Mouse (Mus musculus) stomach, postnatal 0 days (tissue): ENCODE results near the gene Prr30. TPM values are rescaled to one million over a fixed set of nuclear protein-coding genes. Genes with fewer than 3 reads are reported as not detected.
"Not testable (repeated sequence)": the region's sequence is repeated elsewhere in the genome, so short reads cannot be mapped to it uniquely, and the experiment has no call there.

Experiments
- ATAC-seq: fragments of 200-750 bp; cut with Nextera tagmentation; 2 replicates; pipeline ENCODE4 v1.8.0; 2017; ENCODE audit not compliant: low FRiP score, low TSS enrichment
- DNase-seq: peaks from one replicate; pipeline ENCODE4 v3.0.0-alpha.2; 2016; ENCODE audit warnings: low spot score
- H3K27ac ChIP-seq: fragments of 300-500 bp; sonication (generic); replicated peaks from 2 replicates; pipeline ENCODE4 v1.5.1; 2014; ENCODE audit warnings: mild to moderate bottlenecking, control low read depth
- H3K27me3 ChIP-seq: fragments of 300-500 bp; sonication (generic); 2 replicates; pipeline ENCODE4 v1.6.1; 2014; ENCODE audit warnings: low read length; ENCODE audit not compliant: control insufficient read depth, insufficient read depth
- H3K36me3 ChIP-seq: fragments of 300-500 bp; sonication (generic); 2 replicates; pipeline ENCODE4 v1.6.1; 2014; ENCODE audit warnings: low read length, mixed read lengths; ENCODE audit not compliant: control insufficient read depth, insufficient read depth
- H3K4me1 ChIP-seq: fragments of 300-500 bp; sonication (generic); replicated peaks from 2 replicates; pipeline ENCODE4 v1.6.1; 2014; ENCODE audit warnings: antibody characterized with exemption; ENCODE audit not compliant: control insufficient read depth, insufficient read depth
- H3K4me2 ChIP-seq: fragments of 300-500 bp; sonication (generic); replicated peaks from 2 replicates; pipeline ENCODE4 v1.6.1; 2014; ENCODE audit warnings: low read depth, mild to moderate bottlenecking, control low read depth, moderate library complexity
- H3K4me3 ChIP-seq: fragments of 300-500 bp; sonication (generic); 2 replicates; pipeline ENCODE4 v1.5.1; 2014; ENCODE audit warnings: low read depth, low read length, control low read depth
- H3K9ac ChIP-seq: fragments of 300-500 bp; sonication (generic); 2 replicates; pipeline ENCODE4 v1.6.1; 2014; ENCODE audit warnings: mild to moderate bottlenecking, low read length, control low read depth, mixed read lengths
- H3K9me3 ChIP-seq: fragments of 300-500 bp; sonication (generic); 2 replicates; pipeline ENCODE4 v1.6.1; 2016; ENCODE audit warnings: low read length; ENCODE audit not compliant: control insufficient read depth
- CTCF ChIP-seq: IDR thresholded peaks from 2 replicates; pipeline ENCODE4 v1.5.1; 2016; ENCODE audit warnings: antibody characterized with exemption, low read depth, mild to moderate bottlenecking, moderate library complexity
- EP300 ChIP-seq: optimal IDR thresholded peaks from 2 replicates; pipeline ENCODE3; 2016; ENCODE audit warnings: antibody characterized with exemption
- WGBS: fragments of 180-500 bp; shearing (Covaris S2); extraction: QIAGEN DNeasy Blood & Tissue Kit; methylation state at CpG from one replicate; pipeline ENCODE4 v1.1.7; 2014; 5-methylcytosine and 5-hydroxymethylcytosine counted together
- polyA plus RNA-seq: library from polyadenylated mRNA; unstranded; fragments of >200 nt; fragmentation: Nextera tagmentation; extraction: Ambion mirVana; gene quantifications from 2 replicates; pipeline ENCODE4 v1.2.1, GENCODE M21; 2015

Gene Prr30
- not detected in 2 replicates for polyA plus RNA-seq

GRCm38 (mm10) chr14:101200230-101200629 lies at the start of gene Prr30:
TSS of gene Prr30 (minus strand) at chr14:101200330.
- no peak for ATAC-seq
- WGBS: 67% methylated on average over 4 of the region's 4 CpGs

GRCm38 (mm10) chr14:101246793-101247192 lies 46.7 kb upstream of the Prr30 start:
- Histone ChIP-seq H3K4me2 (no peak overlapping the region), H3K27me3 (no peaks in the 10 kb centered on the region), H3K27ac (no peak overlapping the region), H3K36me3 (no peaks in the 10 kb centered on the region), H3K9me3 (no peaks in the 10 kb centered on the region), H3K4me3 (no peak overlapping the region), H3K9ac (no peak overlapping the region), H3K4me1 (no peaks in the 10 kb centered on the region)
- no peak for TF ChIP-seq EP300
- no peak for TF ChIP-seq CTCF
- DNase-seq (no peak), ATAC-seq (no peak)
- 73% methylated on average over 3 of the region's 3 CpGs for WGBS

More at GRCm38 (mm10) chr14:101200230-101200629, at the start of gene Prr30:
- Histone ChIP-seq H3K27ac (no peak within 1 kb of the TSS), H3K9ac (no peak within 1 kb of the TSS), H3K4me3 (no peak within 1 kb of the TSS), H3K9me3 (no peaks in the 10 kb centered on the region), H3K4me2 (no peak within 1 kb of the TSS), H3K36me3 (no peaks in the 10 kb centered on the region), H3K27me3 (no peaks in the 10 kb centered on the region), H3K4me1 (no peaks in the 10 kb centered on the region)
- DNase-seq: no peak
- no peak for TF ChIP-seq CTCF
- no peak for TF ChIP-seq EP300

- ATAC-seq (no peak), DNase-seq (no peak)
- no peaks in the 10 kb centered on the region for H3K27me3 ChIP-seq
- no peak overlapping the region for H3K27ac ChIP-seq
- no peak overlapping the region for H3K4me2 ChIP-seq
- no peaks in the 10 kb centered on the region for H3K4me1 ChIP-seq
- H3K9me3 ChIP-seq: no peaks in the 10 kb centered on the region
- no peak overlapping the region for H3K9ac ChIP-seq
- no peaks in the 10 kb centered on the region for H3K36me3 ChIP-seq
- no peak overlapping the region for H3K4me3 ChIP-seq
- TF ChIP-seq EP300 (no peak), CTCF (no peak)
- WGBS: 63% methylated on average over 7 of the region's 7 CpGs
Observed at GRCm38 (mm10) chr14:101245706-101246105, 45.6 kb upstream of the Prr30 start.

GRCm38 (mm10) chr14:101244441-101244840 lies 44.3 kb upstream of the Prr30 start:
- DNase-seq, H3K4me2 ChIP-seq, ATAC-seq, H3K36me3 ChIP-seq, H3K4me3 ChIP-seq, H3K9ac ChIP-seq, H3K9me3 ChIP-seq, H3K27me3 ChIP-seq, H3K4me1 ChIP-seq, H3K27ac ChIP-seq: not testable (repeated sequence)
- WGBS: 34% methylated on average over 3 of the region's 3 CpGs

- Histone ChIP-seq H3K9me3 (no peaks in the 10 kb centered on the region), H3K27me3 (no peaks in the 10 kb centered on the region), H3K4me1 (no peaks in the 10 kb centered on the region), H3K4me3 (no peak overlapping the region), H3K36me3 (no peaks in the 10 kb centered on the region), H3K4me2 (no peak overlapping the region), H3K27ac (no peak overlapping the region), H3K9ac (no peak overlapping the region)
- 92% methylated on average over 1 of the region's 1 CpGs for WGBS
- ATAC-seq (no peak), DNase-seq (no peak)
- TF ChIP-seq EP300 (no peak), CTCF (no peak)
Observed at GRCm38 (mm10) chr14:101237965-101238364, 37.8 kb upstream of the Prr30 start.

GRCm38 (mm10) chr14:101229068-101229467 lies 28.9 kb upstream of the Prr30 start:
- Histone ChIP-seq H3K4me3 (no peak overlapping the region), H3K4me2 (no peak overlapping the region), H3K27me3 (no peaks in the 10 kb centered on the region), H3K27ac (no peak overlapping the region), H3K4me1 (no peaks in the 10 kb centered on the region), H3K9me3 (no peaks in the 10 kb centered on the region), H3K9ac (no peak overlapping the region), H3K36me3 (no peaks in the 10 kb centered on the region)
- no peak for DNase-seq
- TF ChIP-seq CTCF (no peak), EP300 (no peak)
- ATAC-seq: no peak
- 62% methylated on average over 4 of the region's 4 CpGs for WGBS
